Mouse (Mus musculus) urinary bladder, postnatal 4 days (tissue): ENCODE results near the gene Nphp1.

Source experiments
- DNase-seq, 2 experiments: peaks; one replicate each; pipeline ENCODE4 v3.0.0; 2021 to 2022; ENCODE audit warnings: low spot score in 2 of 2

Gene Nphp1

DNA sequence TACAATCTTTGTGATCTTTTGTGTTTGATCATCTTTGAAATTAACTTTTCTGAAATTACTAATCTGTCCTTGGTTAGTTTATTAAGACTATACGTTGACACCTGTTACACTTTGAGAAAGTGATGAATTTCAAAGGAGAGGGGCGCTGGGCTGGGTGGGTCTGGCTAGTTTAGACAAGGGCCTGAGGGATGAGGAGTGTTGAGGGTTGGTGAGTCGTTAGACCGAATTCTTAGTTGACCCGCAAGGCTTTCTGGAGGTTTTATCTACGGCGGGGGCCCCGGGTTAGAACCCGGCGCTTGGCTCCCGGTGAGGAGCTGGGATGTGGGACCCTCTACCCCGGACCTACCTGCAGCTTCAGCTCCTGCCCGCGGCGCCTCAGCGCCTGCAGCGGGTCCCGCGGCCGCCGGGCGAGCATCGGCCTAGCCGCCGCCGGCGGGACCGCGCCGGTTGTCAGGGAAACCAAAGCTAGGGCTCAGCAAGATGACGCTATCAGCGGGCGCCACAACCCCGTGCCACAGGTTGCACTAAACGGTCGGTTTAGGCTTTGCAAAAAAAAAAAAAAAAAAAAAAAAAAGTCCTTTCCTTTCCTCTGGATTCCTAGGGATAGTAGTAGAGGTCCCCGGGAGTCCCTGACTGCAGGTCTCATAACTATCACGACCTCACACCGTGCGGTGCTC is at the start of gene Nphp1:
Gene Nphp1 (minus strand): TSS at position 458 of the 677 bp plus-strand sequence.
- peak; percentile 77 to 86 for DNase-seq

GRCm38 (mm10) chr2:127832833-127833190 is 44.1 kb upstream of the Nphp1 start:
- no peak for DNase-seq

DNA sequence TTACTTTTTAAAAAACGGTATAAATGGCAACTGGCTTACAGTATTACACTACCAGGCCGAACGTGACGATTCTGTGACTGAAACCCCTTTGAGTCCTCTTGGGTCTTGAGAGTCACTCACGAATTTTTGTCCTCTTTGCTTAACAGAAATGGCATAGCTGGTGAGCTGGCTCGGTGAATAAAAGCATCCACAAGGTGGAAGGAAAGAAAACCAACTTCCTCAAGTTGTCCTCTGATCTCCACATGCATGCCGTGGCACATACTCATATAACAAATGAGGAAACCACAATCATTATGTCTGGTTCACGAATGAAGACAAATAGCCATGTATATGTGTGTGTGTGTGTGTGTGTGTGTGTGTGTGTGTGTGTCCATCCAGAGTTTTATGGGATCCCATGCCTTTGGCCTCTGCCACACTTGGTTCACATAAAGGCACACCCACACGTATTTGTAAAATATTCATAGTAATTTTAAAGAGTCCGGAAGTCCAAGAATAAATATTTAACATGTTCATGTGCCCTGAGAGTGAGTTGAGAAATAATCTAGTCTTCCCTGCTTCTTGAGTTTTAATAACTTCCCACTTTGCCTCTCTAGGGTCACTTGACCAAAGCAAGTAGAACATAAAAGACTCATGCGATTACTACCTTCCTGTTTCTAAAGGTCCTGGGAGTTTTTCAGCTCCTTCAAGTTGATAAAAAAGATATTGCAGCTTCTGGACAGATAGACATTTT is 43.6 kb upstream of the Nphp1 start:
- no peak for DNase-seq

GRCm38 (mm10) chr2:127831401-127832102 is 42.9 kb upstream of the Nphp1 start, which contains the start of gene Bub1:
Gene Bub1 (minus strand): TSS chr2:127831865.
- peak; percentile 89 to 93 for DNase-seq

DNA sequence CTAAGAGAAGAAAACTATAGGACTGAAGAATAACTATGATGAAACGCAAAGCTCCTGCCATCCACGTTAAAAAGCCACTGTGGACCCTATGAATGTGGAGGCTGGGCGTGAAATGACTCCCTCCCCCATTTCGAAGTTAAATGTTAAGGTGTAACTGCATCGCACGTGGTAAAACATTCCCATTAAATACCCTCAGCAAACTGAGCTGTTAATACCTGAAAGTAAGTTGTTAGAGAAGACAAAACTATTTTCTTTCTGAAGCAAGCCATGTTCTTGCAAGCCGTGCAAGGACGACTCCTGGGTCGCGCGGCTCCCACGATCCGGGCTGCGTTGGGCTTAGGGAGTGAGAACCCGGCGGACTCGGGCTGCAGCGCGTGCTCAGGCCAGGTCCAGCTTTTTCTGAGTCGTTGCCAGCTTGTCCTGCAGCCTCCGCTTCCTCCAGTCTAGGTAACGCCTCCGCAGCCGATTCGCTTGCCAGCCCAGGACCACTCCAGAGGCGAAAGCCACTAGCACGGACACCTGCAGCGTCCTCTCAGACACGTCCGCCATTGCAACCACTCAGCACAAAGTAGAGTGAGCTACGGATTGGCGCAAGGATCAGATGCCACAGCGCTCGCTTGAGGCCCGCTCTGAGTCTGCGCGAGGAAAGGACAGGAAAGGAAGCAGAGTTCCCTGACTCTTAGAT is 3.4 kb upstream of the Nphp1 start, which contains the start of gene Mtln:
Gene Mtln (minus strand): TSS at position 570 of the 685 bp plus-strand sequence.
- peak; percentile 79 to 85 for DNase-seq

DNA sequence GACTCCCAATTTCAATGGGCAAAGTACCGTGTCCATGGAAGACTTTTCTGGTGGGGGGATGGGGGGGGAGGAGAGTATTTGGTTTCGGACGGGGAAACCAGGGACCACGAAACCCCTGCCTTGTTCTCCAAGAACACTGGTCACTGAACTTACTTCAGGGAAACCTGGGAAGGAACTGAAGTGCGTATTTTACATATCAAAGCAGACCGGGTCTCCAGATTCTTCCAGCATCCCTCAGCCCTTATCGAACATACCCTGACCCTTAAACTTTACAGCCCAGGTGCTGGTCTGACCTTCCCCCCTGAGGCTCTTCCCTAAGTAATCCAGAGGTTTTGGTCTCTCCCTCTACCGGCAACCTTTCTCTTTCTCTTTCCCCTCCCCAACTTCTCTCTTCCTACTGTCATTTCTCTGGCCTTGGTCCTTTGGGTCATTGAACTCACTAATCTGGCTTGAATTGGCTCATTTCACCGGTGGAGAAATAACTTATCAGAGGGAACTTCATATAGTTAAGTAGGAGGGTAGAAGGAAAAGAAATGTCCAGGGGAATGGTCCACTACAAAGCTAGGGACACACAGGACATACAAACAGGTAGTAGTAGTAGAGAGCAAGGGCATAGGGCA is 1.1 kb upstream of the Nphp1 start:
- DNase-seq: no peak

DNA sequence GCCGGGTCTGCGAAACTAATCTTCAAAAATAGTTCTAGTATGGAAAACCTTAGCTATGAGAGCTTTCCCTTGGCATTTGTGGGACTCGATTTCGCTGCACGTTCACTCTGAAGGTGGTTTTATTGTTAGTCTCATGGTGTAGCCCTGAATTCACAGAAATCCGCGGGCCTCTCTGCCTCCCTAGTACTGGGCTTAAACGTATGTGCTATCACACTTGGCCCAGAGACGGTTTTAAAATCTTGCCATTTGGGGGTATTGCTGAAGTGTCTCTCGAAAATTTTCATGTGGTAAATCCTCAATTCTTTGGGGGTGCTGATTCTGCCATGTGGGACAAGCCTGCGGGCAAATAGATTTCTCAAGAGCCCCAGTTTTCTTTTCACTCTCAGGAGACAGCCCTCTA is 441 bp upstream of the Nphp1 start:
- DNase-seq: no peak

- DNase-seq: no peak
Measured at GRCm38 (mm10) chr2:127787226-127787625, 1.5 kb downstream of the Nphp1 start.

DNA sequence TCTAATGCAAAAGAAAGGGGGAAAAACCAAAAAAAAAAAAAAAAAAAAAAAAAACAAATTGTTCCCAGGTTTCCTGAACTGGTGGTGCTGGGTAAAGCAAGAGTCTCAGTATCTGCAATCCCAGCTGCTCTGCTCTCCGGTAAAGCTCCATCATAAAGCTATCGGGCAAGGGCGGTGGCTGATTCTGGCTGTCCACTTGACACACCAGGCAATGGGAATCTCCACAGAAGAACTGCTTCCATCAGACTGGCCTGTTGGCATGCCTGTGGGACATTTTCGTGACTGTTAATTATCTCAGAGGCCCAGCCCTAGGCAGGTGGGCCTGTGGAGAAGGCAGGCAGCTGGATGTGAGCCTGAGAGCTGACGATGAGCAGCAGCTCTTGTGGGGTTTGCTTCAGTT is 10.2 kb downstream of the Nphp1 start:
- peak in 1 of 2 experiments; percentile 52 for DNase-seq

GRCm38 (mm10) chr2:127775013-127775412 is 13.7 kb downstream of the Nphp1 start:
- no peak for DNase-seq

DNA sequence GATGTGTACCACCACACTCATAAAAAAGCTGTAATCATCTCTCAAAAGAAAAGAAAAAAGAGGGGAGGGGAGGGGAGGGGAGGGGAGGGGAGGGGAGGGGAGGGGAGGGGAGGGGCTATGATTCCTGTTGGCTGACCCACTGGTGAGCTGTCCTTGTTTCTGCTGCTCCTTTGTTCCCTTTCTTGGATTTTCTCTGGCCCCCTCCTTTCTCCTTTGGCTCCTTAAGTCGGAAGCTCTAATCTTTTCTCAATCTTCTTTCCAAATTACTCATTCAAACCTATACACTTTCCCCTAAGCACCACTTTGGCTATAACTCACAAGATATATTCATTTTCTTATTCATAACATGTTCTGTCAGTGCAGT is 14.1 kb downstream of the Nphp1 start:
- DNase-seq: no peak

DNA sequence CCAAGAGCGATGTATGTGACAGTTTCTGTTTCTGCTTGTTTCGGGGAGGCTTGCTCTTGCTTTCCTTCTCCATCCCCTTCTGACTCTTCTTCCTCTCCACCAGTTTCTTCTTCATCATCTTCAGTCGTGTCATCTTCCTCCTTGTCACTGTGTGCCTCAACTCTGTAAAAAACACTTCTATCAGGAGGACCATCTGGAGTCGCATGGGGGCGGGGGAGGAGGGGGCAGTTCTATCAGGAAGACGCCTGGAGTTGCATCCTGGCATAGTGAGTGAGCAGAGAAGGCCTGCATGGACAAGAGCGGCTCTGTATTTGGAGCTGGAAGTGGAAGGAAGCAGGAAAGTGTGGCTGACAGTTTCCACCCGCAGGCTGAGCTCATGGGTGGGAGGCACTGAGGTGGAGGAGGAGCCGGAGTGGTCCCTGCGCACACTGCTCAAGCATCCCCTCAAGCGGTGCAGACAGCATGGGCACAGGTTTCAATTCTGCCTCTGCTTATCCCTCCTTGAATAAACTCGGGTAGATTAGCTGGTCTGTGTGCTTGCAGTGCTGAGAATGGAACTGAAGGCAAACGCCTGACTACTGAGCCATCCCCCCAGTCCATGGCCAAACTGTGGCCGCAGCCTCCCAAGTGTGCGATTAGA is 14.6 kb downstream of the Nphp1 start:
- no peak for DNase-seq

GRCm38 (mm10) chr2:127761587-127761986 is 27.1 kb downstream of the Nphp1 start:
- DNase-seq: no peak

GRCm38 (mm10) chr2:127760429-127761000 is 28.2 kb downstream of the Nphp1 start:
- DNase-seq: no peak

- DNase-seq: no peak
Measured at GRCm38 (mm10) chr2:127760014-127760413, 28.7 kb downstream of the Nphp1 start.

- DNase-seq: no peak
Measured at GRCm38 (mm10) chr2:127759157-127759880, 29.4 kb downstream of the Nphp1 start.

GRCm38 (mm10) chr2:127757171-127757570 is 31.5 kb downstream of the Nphp1 start:
- no peak for DNase-seq

- no peak for DNase-seq
Measured at GRCm38 (mm10) chr2:127754113-127754512, 34.6 kb downstream of the Nphp1 start.

DNA sequence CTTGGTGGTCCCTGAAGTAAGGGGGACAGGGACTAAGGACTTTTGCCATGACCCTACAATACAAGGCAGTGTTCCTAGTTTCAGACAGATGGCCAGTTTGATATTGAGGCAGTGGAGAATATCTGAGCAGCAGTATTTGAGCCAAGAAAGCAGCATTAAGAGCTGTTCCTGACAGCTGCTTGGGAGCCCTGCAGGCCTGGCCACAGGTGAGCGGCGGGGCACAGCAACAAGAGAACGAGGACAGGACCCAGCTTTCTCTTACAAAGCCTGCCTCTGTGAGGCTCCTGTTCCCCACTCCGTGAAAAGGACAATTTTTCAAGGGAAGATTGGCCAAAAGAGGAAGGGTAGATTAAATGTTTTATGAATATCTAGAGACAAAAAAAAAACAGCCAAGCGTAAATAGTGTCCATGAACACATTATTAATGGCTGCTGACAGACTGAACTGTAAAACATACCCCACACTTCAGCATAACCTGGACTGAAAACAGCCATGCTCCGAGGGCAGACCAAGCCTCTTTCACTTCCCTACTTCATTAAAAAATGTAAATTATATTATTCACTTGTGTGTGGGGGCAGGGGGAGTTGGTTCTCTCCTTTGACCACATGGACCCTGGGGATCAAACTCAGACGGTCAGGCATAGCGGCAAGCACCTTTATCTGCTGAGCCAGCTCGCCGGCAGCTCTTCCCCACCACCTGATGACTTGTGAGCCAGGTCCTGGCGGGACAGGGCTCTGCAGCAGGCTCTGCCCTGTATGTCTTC is 36.7 kb downstream of the Nphp1 start:
- no peak for DNase-seq
